In the genomic region with DNA sequence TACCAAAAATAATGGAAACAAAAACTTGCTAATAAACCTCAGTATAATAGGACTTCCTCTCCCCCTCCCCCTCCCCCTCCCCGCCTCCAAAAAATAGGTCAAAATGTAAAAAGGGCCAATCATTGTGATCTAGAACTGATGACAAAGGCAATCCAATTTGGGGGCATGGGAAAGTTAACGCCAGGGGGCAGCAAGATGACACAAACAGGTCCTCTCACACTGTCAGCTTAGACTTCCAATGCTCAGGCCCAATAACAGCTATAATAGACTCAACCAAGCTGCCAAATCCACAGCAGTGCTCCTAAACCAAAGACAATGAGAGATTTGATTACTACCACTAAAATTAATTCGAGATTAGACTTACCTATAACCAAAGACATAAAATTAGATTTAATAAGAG, we compare ENCODE assay signal across 9 mouse cellular contexts. TPM values are rescaled to one million over a fixed set of nuclear protein-coding genes. Genes with fewer than 3 reads are reported as not detected.
A peak's percentile ranks its signal among the peaks of the same experiment; 100 is the strongest.
DNase-seq lines count a peak whose midpoint lies in the region; ATAC-seq and TF ChIP-seq lines count a peak whose summit lies in the region.
"Had no signal": no experiment of that assay in that cellular context is flagged by ENCODE, and none has a peak within 500 bp of the region (broad histone marks: within the 10 kb centered on the region; RNA-seq: fewer than 3 reads in every experiment).

No protein-coding gene starts in this region.

- 6% methylated on average over 3 of the region's 3 CpGs for WGBS in liver, embryonic 12.5 days (ENCODE audit: insufficient replicate concordance)
- 5% methylated on average over 3 of the region's 3 CpGs for WGBS in thymus, adult 2 months

- H3K27ac ChIP-seq in liver, embryonic 12.5 days, result no peak overlapping the region
- H3K27ac ChIP-seq in thymus, adult 2 months (ENCODE audit: control insufficient read depth, insufficient read depth, low read length), result no peak overlapping the region
- H3K27ac ChIP-seq: embryonic facial prominence, embryonic 12.5 days had no signal

- H3K27me3 ChIP-seq in liver, embryonic 12.5 days (replicated peaks), result no peaks in the 10 kb centered on the region
- H3K27me3 ChIP-seq in thymus, adult 2 months (ENCODE audit: control insufficient read depth, insufficient read depth, low read length), result no peaks in the 10 kb centered on the region
- H3K27me3 ChIP-seq: embryonic facial prominence, embryonic 12.5 days had no signal

- peak; percentile 30 for DNase-seq in liver
- DNase-seq in adipocyte (ENCODE audit: low spot score), result peak; percentile 78
- peak; percentile 62 for DNase-seq in embryo, embryonic 10 days (ENCODE audit: low spot score)
- DNase-seq in heart, postnatal 25 days (ENCODE audit: low spot score), result peak; percentile 12
- DNase-seq in layer of hippocampus, postnatal 14 days (ENCODE audit: low spot score in 2 of 2), result peak; percentile 7 to 36
- peak; percentile 27 for DNase-seq in thymus, adult 2 months

- H3K36me3 ChIP-seq in liver, embryonic 12.5 days, result no peaks in the 10 kb centered on the region
- H3K36me3 ChIP-seq in thymus, adult 2 months (ENCODE audit: control insufficient read depth, insufficient read depth, low read length), result no peaks in the 10 kb centered on the region
- H3K36me3 ChIP-seq: embryonic facial prominence, embryonic 12.5 days had no signal

- no peak overlapping the region for H3K9ac ChIP-seq in liver, embryonic 12.5 days
- H3K9ac ChIP-seq: embryonic facial prominence, embryonic 12.5 days had no signal

- TF ChIP-seq CTCF in thymus, adult 2 months (IDR thresholded peaks at IDR 0.05; ENCODE audit: borderline replicate concordance, control insufficient read depth, extremely low read depth, insufficient read depth, low read length, poor library complexity), result no peak

- no peaks in the 10 kb centered on the region for H3K9me3 ChIP-seq in liver, embryonic 12.5 days (replicated peaks)
- H3K9me3 ChIP-seq: embryonic facial prominence, embryonic 12.5 days had no signal

- no peak overlapping the region for H3K4me3 ChIP-seq in liver, embryonic 12.5 days
- no peak overlapping the region for H3K4me3 ChIP-seq in thymus, adult 2 months (ENCODE audit: control insufficient read depth, insufficient read depth, low read length)
- H3K4me3 ChIP-seq: embryonic facial prominence, embryonic 12.5 days had no signal

- H3K4me2 ChIP-seq in liver, embryonic 12.5 days, result no peak overlapping the region
- H3K4me2 ChIP-seq: embryonic facial prominence, embryonic 12.5 days had no signal

- ATAC-seq in liver, embryonic 12.5 days, result no peak
- ATAC-seq in megakaryocyte-erythroid progenitor cell, adult 5-6 weeks (replicated peaks; ENCODE audit: low FRiP score, low TSS enrichment, poor library complexity, severe bottlenecking), result peak; percentile 85

- intact Hi-C loops in heart, postnatal 25 days (cut with DNase I), result loop anchor here (2.0 to 5.0 kb wide), 3 partner anchors 73 to 174 kb away; a partner anchor contains a TSS

- H3K4me1 ChIP-seq in liver, embryonic 12.5 days, result no peaks in the 10 kb centered on the region
- no peaks in the 10 kb centered on the region for H3K4me1 ChIP-seq in thymus, adult 2 months (replicated peaks; ENCODE audit: control insufficient read depth, insufficient read depth, low read length)
- H3K4me1 ChIP-seq: embryonic facial prominence, embryonic 12.5 days had no signal

- TF ChIP-seq POLR2A in thymus, adult 2 months (IDR thresholded peaks at IDR 0.05; ENCODE audit: control insufficient read depth, extremely low read depth, insufficient read depth, low read length, poor library complexity), result no peak

RNA-seq across cellular contexts. Expression of a gene that starts 16.5 kb away (rescaled TPM):
- polyA plus RNA-seq in liver, embryonic 12.5 days (2016; fragmentation: Nextera tagmentation; extraction: Ambion mirVana), result not detected in 2 replicates
- total RNA-seq in heart, postnatal 25 days (2021), result not detected
- not detected for total RNA-seq in layer of hippocampus, postnatal 14 days (2021)
- not detected in 2 replicates for total RNA-seq in megakaryocyte-erythroid progenitor cell, adult 5-6 weeks (2014; fragmentation: Nextera tagmentation)
- not detected in 2 replicates for total RNA-seq in megakaryocyte-erythroid progenitor cell, adult 5-6 weeks (2017)
- polyA plus RNA-seq in thymus, adult 2 months (2012; rRNA removed), result 0.11 TPM in 1 of 2 replicates, not detected in the other
- polyA plus RNA-seq: embryonic facial prominence, embryonic 12.5 days had no signal

RNA-seq across cellular contexts. Expression of a gene that starts 51.3 kb away (rescaled TPM):
- not detected in 2 replicates for polyA plus RNA-seq in liver, embryonic 12.5 days (2016; fragmentation: Nextera tagmentation; extraction: Ambion mirVana)
- total RNA-seq in heart, postnatal 25 days (2021), result not detected
- not detected for total RNA-seq in layer of hippocampus, postnatal 14 days (2021)
- total RNA-seq in megakaryocyte-erythroid progenitor cell, adult 5-6 weeks (2014; fragmentation: Nextera tagmentation), result not detected in 2 replicates
- total RNA-seq in megakaryocyte-erythroid progenitor cell, adult 5-6 weeks (2017), result not detected in 2 replicates
- not detected in 2 replicates for polyA plus RNA-seq in thymus, adult 2 months (2012; rRNA removed)
- polyA plus RNA-seq: embryonic facial prominence, embryonic 12.5 days had no signal

RNA-seq across cellular contexts. Expression of a gene that starts 55.1 kb away (rescaled TPM):
- polyA plus RNA-seq in liver, embryonic 12.5 days (2016; fragmentation: Nextera tagmentation; extraction: Ambion mirVana), result not detected in 2 replicates
- total RNA-seq in heart, postnatal 25 days (2021), result not detected
- not detected for total RNA-seq in layer of hippocampus, postnatal 14 days (2021)
- not detected in 2 replicates for total RNA-seq in megakaryocyte-erythroid progenitor cell, adult 5-6 weeks (2014; fragmentation: Nextera tagmentation)
- not detected in 2 replicates for total RNA-seq in megakaryocyte-erythroid progenitor cell, adult 5-6 weeks (2017)
- polyA plus RNA-seq in thymus, adult 2 months (2012; rRNA removed), result not detected in 2 replicates
- polyA plus RNA-seq: embryonic facial prominence, embryonic 12.5 days had no signal

Comparison
In these comparisons a context has a peak if more than half of its experiments do, and no peak if none do; other contexts are left out.
1. DNase-seq: peak in every context shown above with its lines; median percentile 78 in adipocyte; 62 in embryo, embryonic 10 days; 30 in liver; 27 in thymus, adult 2 months; 22 in layer of hippocampus, postnatal 14 days; 12 in heart, postnatal 25 days.